Mouse (Mus musculus) cortical plate, adult 2 months (tissue): ENCODE measurements around the gene Slc12a1.

Experiments used
- CTCF ChIP-seq: fragments of 200-500 bp; IDR thresholded peaks from 2 replicates; pipeline ENCODE4 v1.5.1; 2011; ENCODE audit warnings: mild to moderate bottlenecking, control low read depth, low read length; ENCODE audit not compliant: insufficient read depth; ENCODE audit errors: extremely low read depth
- POLR2A ChIP-seq: fragments of 200-500 bp; IDR thresholded peaks from 2 replicates; pipeline ENCODE4 v1.6.1; 2011; ENCODE audit warnings: mild to moderate bottlenecking, low read length, control low read depth; ENCODE audit not compliant: insufficient read depth; ENCODE audit errors: extremely low read depth

- TF ChIP-seq POLR2A (no peak), CTCF (no peak)
These were observed 18.2 kb upstream of the Slc12a1 start for GRCm38 (mm10) chr2:125134113-125134512.
